ENCODE assay signal across 1 mouse cellular context in the genomic region with DNA sequence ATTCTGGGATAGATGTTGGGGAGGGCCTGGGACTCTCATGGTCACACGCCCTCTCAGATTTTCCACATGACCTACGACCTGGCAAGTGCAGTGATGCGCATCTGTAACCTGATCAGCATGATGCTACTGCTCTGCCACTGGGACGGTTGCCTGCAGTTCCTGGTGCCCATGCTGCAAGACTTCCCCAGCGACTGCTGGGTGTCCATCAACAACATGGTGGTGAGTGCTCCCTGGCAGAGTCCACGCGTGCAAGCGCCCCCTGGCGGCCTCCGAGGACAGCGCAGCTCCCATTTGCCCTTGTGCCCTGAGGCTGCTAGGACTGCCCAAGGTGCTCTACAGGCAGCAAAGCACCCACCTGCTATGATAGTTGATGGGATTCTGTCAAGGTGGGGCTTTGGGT.
TF ChIP-seq lines count a peak whose summit lies in the region.

No protein-coding gene starts in this region.

TF ChIP-seq in CH12.LX, 34 proteins besides CTCF, POLR2A, EP300 and RAD21:
- TF ChIP-seq ZNF384 (IDR thresholded peaks at IDR 0.05; ENCODE audit: low read depth, low read length) (no peak), SMC3 (IDR thresholded peaks at IDR 0.05; ENCODE audit: low read depth, low read length) (peak; percentile 80), IRF4 (IDR thresholded peaks at IDR 0.05; ENCODE audit: low read depth, low read length) (0 out of 2 replicates have a peak, but pooled peaks have one; percentile 8), JUN (IDR thresholded peaks at IDR 0.05; ENCODE audit: insufficient read depth, low read depth, low read length) (no peak), MYC (IDR thresholded peaks at IDR 0.05; ENCODE audit: low read depth, low read length) (0 out of 2 replicates have a peak, but pooled peaks have one; percentile 38), MAX (IDR thresholded peaks at IDR 0.05; ENCODE audit: low read length) (peak; percentile 30; the same call in 1 of the 2 replicates)
